Mouse (Mus musculus) forebrain, embryonic 11.5 days (tissue): Measurements from ENCODE around the gene Gosr1. TPM values are rescaled to one million over a fixed set of nuclear protein-coding genes. Genes with fewer than 3 reads are reported as not detected.

ENCODE experiments used
- ATAC-seq: fragments of 200-750 bp; cut with Nextera tagmentation; replicated peaks from 2 replicates; pipeline ENCODE4 v1.8.0; 2017; ENCODE audit warnings: moderate TSS enrichment; ENCODE audit not compliant: low FRiP score
- DNase-seq: peaks from one replicate; pipeline ENCODE4 v3.0.0-alpha.2; 2017; ENCODE audit warnings: low spot score
- H3K27ac ChIP-seq: fragments of 300-500 bp; sonication (generic); 2 replicates; pipeline ENCODE4 v1.5.1; 2014; ENCODE audit warnings: low read depth, low read length
- H3K27me3 ChIP-seq: fragments of 300-500 bp; sonication (generic); 2 replicates; pipeline ENCODE4 v1.6.1; 2014; ENCODE audit warnings: mild to moderate bottlenecking, low read length, mixed read lengths; ENCODE audit not compliant: control insufficient read depth, insufficient read depth
- H3K36me3 ChIP-seq: fragments of 300-500 bp; sonication (generic); 2 replicates; pipeline ENCODE4 v1.6.1; 2014; ENCODE audit warnings: mild to moderate bottlenecking, low read length, moderate library complexity, mixed read lengths; ENCODE audit not compliant: control insufficient read depth, insufficient read depth
- H3K4me1 ChIP-seq: fragments of 300-500 bp; sonication (generic); replicated peaks from 2 replicates; pipeline ENCODE4 v1.6.1; 2014; ENCODE audit warnings: low read length, mixed read lengths; ENCODE audit not compliant: control insufficient read depth, insufficient read depth
- H3K4me2 ChIP-seq: fragments of 300-500 bp; sonication (generic); 2 replicates; pipeline ENCODE4 v1.6.1; 2014; ENCODE audit warnings: low read depth, mild to moderate bottlenecking, low read length, moderate library complexity, mixed read lengths; ENCODE audit not compliant: severe bottlenecking
- H3K4me3 ChIP-seq: fragments of 300-500 bp; sonication (generic); 2 replicates; pipeline ENCODE4 v1.5.1; 2014; ENCODE audit warnings: low read depth, low read length
- H3K9ac ChIP-seq: fragments of 300-500 bp; sonication (generic); 2 replicates; pipeline ENCODE4 v1.6.1; 2014; ENCODE audit warnings: low read length
- H3K9me3 ChIP-seq: fragments of 300-500 bp; sonication (generic); 2 replicates; pipeline ENCODE4 v1.6.1; 2016; ENCODE audit warnings: low read length, mixed read lengths; ENCODE audit not compliant: control insufficient read depth
- WGBS: fragments of 180-500 bp; shearing (Covaris S2); extraction: QIAGEN DNeasy Blood & Tissue Kit; methylation state at CpG from one replicate; pipeline ENCODE4 v1.1.7; 2014; 5-methylcytosine and 5-hydroxymethylcytosine counted together
- polyA plus RNA-seq: library from polyadenylated mRNA; unstranded; fragments of >200 nt; fragmentation: Nextera tagmentation; extraction: Ambion mirVana; gene quantifications from 2 replicates; pipeline ENCODE4 v1.2.1, GENCODE M21; 2014

The Gosr1 gene
- polyA plus RNA-seq, 1 experiment from 2014 or later = 26.5 TPM

GRCm38 (mm10) chr11:76723911-76724310, 39.5 kb downstream of the Gosr1 start:
- no peak for ATAC-seq
- Histone ChIP-seq H3K4me1 (no peaks in the 10 kb centered on the region), H3K27me3 (no peaks in the 10 kb centered on the region), H3K4me3 (no peak overlapping the region), H3K27ac (no peak overlapping the region), H3K9ac (no peak overlapping the region), H3K4me2 (no peak overlapping the region), H3K36me3 (no peaks in the 10 kb centered on the region), H3K9me3 (no peaks in the 10 kb centered on the region)
- 85% methylated on average over 8 of the region's 8 CpGs for WGBS
- DNase-seq = no peak

- Histone ChIP-seq H3K27me3 (no peaks in the 10 kb centered on the region), H3K27ac (no peak overlapping the region), H3K9me3 (no peaks in the 10 kb centered on the region), H3K9ac (no peak overlapping the region), H3K4me2 (no peak overlapping the region), H3K4me1 (no peaks in the 10 kb centered on the region), H3K36me3 (no peaks in the 10 kb centered on the region), H3K4me3 (no peak overlapping the region)
- WGBS = 81% methylated on average over 4 of the region's 4 CpGs
- ATAC-seq (no peak), DNase-seq (no peak)
Measured at GRCm38 (mm10) chr11:76717000-76717399, 46.4 kb downstream of the Gosr1 start.

GRCm38 (mm10) chr11:76709625-76710452, 53.5 kb downstream of the Gosr1 start:
- Histone ChIP-seq H3K27ac (no peak overlapping the region), H3K27me3 (no peaks in the 10 kb centered on the region), H3K4me1 (no peaks in the 10 kb centered on the region), H3K9me3 (no peaks in the 10 kb centered on the region; the same call in 1 of the 2 replicates), H3K9ac (no peak overlapping the region; the same call in 1 of the 2 replicates), H3K4me2 (no peak overlapping the region), H3K4me3 (no peak overlapping the region), H3K36me3 (no peaks in the 10 kb centered on the region)
- DNase-seq = no peak
- no peak for ATAC-seq
- 29% methylated on average over 12 of the region's 17 CpGs for WGBS

- H3K27me3 ChIP-seq = no peaks in the 10 kb centered on the region
- 44% methylated on average over 1 of the region's 1 CpGs for WGBS
- no peaks in the 10 kb centered on the region for H3K36me3 ChIP-seq
- no peak overlapping the region for H3K4me3 ChIP-seq
- DNase-seq = no peak
- no peaks in the 10 kb centered on the region for H3K4me1 ChIP-seq
- no peak overlapping the region for H3K4me2 ChIP-seq
- H3K9me3 ChIP-seq = no peaks in the 10 kb centered on the region; the same call in 1 of the 2 replicates
- no peak for ATAC-seq
- H3K9ac ChIP-seq = no peak overlapping the region
- no peak overlapping the region for H3K27ac ChIP-seq
Measured at GRCm38 (mm10) chr11:76708881-76709280, 54.5 kb downstream of the Gosr1 start.

- no peak overlapping the region for H3K27ac ChIP-seq
- H3K27me3 ChIP-seq = no peaks in the 10 kb centered on the region
- no peaks in the 10 kb centered on the region; the same call in 1 of the 2 replicates for H3K9me3 ChIP-seq
- no peak for ATAC-seq
- no peak for DNase-seq
- H3K4me2 ChIP-seq = no peak overlapping the region
- H3K9ac ChIP-seq = no peak overlapping the region
- no peaks in the 10 kb centered on the region for H3K36me3 ChIP-seq
- no peaks in the 10 kb centered on the region for H3K4me1 ChIP-seq
- H3K4me3 ChIP-seq = no peak overlapping the region
- 83% methylated on average over 1 of the region's 1 CpGs for WGBS
Measured at GRCm38 (mm10) chr11:76708066-76708465, 55.3 kb downstream of the Gosr1 start.

- Histone ChIP-seq H3K9me3 (no peaks in the 10 kb centered on the region; the same call in 1 of the 2 replicates), H3K4me3 (no peak overlapping the region), H3K36me3 (no peaks in the 10 kb centered on the region), H3K4me1 (no peaks in the 10 kb centered on the region), H3K9ac (no peak overlapping the region), H3K4me2 (no peak overlapping the region), H3K27ac (no peak overlapping the region), H3K27me3 (no peaks in the 10 kb centered on the region)
- WGBS = 84% methylated on average over 3 of the region's 3 CpGs
- DNase-seq (no peak), ATAC-seq (no peak)
Measured at GRCm38 (mm10) chr11:76707656-76708055, 55.7 kb downstream of the Gosr1 start.

GRCm38 (mm10) chr11:76699626-76700025, 63.8 kb downstream of the Gosr1 start:
- Histone ChIP-seq H3K9me3 (no peaks in the 10 kb centered on the region), H3K36me3 (no peaks in the 10 kb centered on the region), H3K4me3 (no peak overlapping the region), H3K9ac (no peak overlapping the region), H3K27me3 (no peaks in the 10 kb centered on the region), H3K27ac (no peak overlapping the region), H3K4me2 (no peak overlapping the region), H3K4me1 (no peaks in the 10 kb centered on the region)
- DNase-seq (no peak), ATAC-seq (no peak)
- 59% methylated on average over 9 of the region's 9 CpGs for whole genome bisulfite sequencing

GRCm38 (mm10) chr11:76695810-76696209, 67.6 kb downstream of the Gosr1 start:
- H3K9ac ChIP-seq = no peak overlapping the region
- ATAC-seq (no peak), DNase-seq (no peak)
- H3K27me3 ChIP-seq = no peaks in the 10 kb centered on the region
- no peak overlapping the region for H3K4me2 ChIP-seq
- no peak overlapping the region for H3K27ac ChIP-seq
- no peaks in the 10 kb centered on the region for H3K9me3 ChIP-seq
- H3K4me1 ChIP-seq = no peaks in the 10 kb centered on the region
- H3K36me3 ChIP-seq = no peaks in the 10 kb centered on the region
- no peak overlapping the region for H3K4me3 ChIP-seq
- 68% methylated on average over 6 of the region's 6 CpGs for WGBS

- no peak overlapping the region for H3K9ac ChIP-seq
- no peaks in the 10 kb centered on the region for H3K4me1 ChIP-seq
- no peak for ATAC-seq
- DNase-seq = no peak
- no peak overlapping the region for H3K4me3 ChIP-seq
- H3K27me3 ChIP-seq = no peaks in the 10 kb centered on the region
- no peak overlapping the region for H3K4me2 ChIP-seq
- 82% methylated on average over 3 of the region's 3 CpGs for WGBS
- no peaks in the 10 kb centered on the region for H3K9me3 ChIP-seq
- H3K36me3 ChIP-seq = no peaks in the 10 kb centered on the region
- no peak overlapping the region for H3K27ac ChIP-seq
Measured at GRCm38 (mm10) chr11:76692096-76692495, 71.3 kb downstream of the Gosr1 start.
